8 mouse cellular contexts compared by ENCODE assay signal in the genomic region with DNA sequence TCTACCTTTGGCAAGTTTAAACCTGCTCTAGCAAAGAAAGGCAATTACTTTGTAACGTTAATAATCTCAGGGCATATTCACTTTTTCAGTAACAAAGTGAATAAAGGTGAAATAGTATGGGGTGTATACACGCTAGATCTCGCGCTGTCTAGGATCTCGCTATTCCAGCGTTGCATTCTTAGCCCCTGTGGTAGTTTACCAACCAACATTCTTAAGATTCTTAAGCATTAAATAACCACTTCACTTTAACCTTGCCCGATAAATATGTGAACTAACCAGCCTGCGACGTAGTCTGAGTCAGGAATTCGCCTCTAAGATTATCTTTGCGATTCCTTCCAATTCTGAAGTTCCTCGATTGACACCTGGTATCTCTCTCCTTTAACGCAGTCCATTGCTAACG. TPM values are rescaled to one million over a fixed set of nuclear protein-coding genes. Genes with fewer than 3 reads are reported as not detected.
A peak's percentile ranks its signal among the peaks of the same experiment; 100 is the strongest.
DNase-seq lines count a peak whose midpoint lies in the region; ATAC-seq and TF ChIP-seq lines count a peak whose summit lies in the region.

No protein-coding gene starts in this region.

- peak overlapping the region; percentile 93 for H3K27ac ChIP-seq in intestine, postnatal 0 days (ENCODE audit: low read depth, low read length)
- H3K27ac ChIP-seq in neural tube, embryonic 14.5 days (ENCODE audit: low read depth, low read length), result no peak overlapping the region

- H3K4me1 ChIP-seq in lung, adult 2 months (ENCODE audit: control insufficient read depth, insufficient read depth, low read length), result no peaks in the 10 kb centered on the region
- H3K4me1 ChIP-seq in intestine, postnatal 0 days (replicated peaks; ENCODE audit: control insufficient read depth, insufficient read depth, low read length), result peaks cover 5% of the 10 kb centered on the region; the same call in 1 of the 2 replicates
- peaks cover 9% of the 10 kb centered on the region; the same call in 1 of the 2 replicates for H3K4me1 ChIP-seq in neural tube, embryonic 14.5 days (ENCODE audit: control insufficient read depth, insufficient read depth, low read length)

- H3K4me2 ChIP-seq in intestine, postnatal 0 days (replicated peaks; ENCODE audit: low read depth), result peak overlapping the region; percentile 95
- peak overlapping the region; percentile 95 for H3K4me2 ChIP-seq in neural tube, embryonic 14.5 days (ENCODE audit: low read depth, low read length)

- no peaks in the 10 kb centered on the region for H3K36me3 ChIP-seq in intestine, postnatal 0 days (ENCODE audit: control insufficient read depth, insufficient read depth)
- no peaks in the 10 kb centered on the region for H3K36me3 ChIP-seq in neural tube, embryonic 14.5 days (ENCODE audit: control insufficient read depth, insufficient read depth, low read length)

- 2% methylated on average over 14 of the region's 14 CpGs for WGBS in lung, adult 2 months
- WGBS in intestine, postnatal 0 days, result under 1% methylated on average over 14 of the region's 14 CpGs
- 2% methylated on average over 14 of the region's 14 CpGs for WGBS in neural tube, embryonic 14.5 days

- peak overlapping the region; percentile 81 for H3K4me3 ChIP-seq in lung, adult 2 months (replicated peaks; ENCODE audit: extremely low read depth, low read depth, low read length)
- H3K4me3 ChIP-seq in intestine, postnatal 0 days (ENCODE audit: low read depth, low read length), result peak overlapping the region; percentile 84
- peak overlapping the region; percentile 77 for H3K4me3 ChIP-seq in neural tube, embryonic 14.5 days (ENCODE audit: low read depth, low read length)

- peak overlapping the region; percentile 88 for H3K9ac ChIP-seq in intestine, postnatal 0 days (ENCODE audit: low read depth, low read length)
- peak overlapping the region; percentile 30; the same call in 1 of the 2 replicates for H3K9ac ChIP-seq in neural tube, embryonic 14.5 days (replicated peaks; ENCODE audit: low read depth, low read length)

- DNase-seq in lung, adult 2 months, result no peak
- no peak for DNase-seq in lung, adult 18-20 months
- peak; percentile 60 for DNase-seq in embryo, embryonic 10.5 days (ENCODE audit: low spot score)
- no peak for DNase-seq in frontal cortex, postnatal 25 days (ENCODE audit: low spot score in 2 of 2)
- DNase-seq in layer of hippocampus, postnatal 25 days (ENCODE audit: extremely low spot score in 1 of 2, low spot score in 1 of 2), result no peak
- DNase-seq in adrenal gland, postnatal 36 days, result no peak

- no peak for TF ChIP-seq POLR2A in lung, adult 2 months (IDR thresholded peaks at IDR 0.05; ENCODE audit: borderline replicate concordance, extremely low read depth, low read depth, low read length)

- no peaks in the 10 kb centered on the region for H3K27me3 ChIP-seq in intestine, postnatal 0 days (replicated peaks; ENCODE audit: control insufficient read depth, insufficient read depth, low read length)
- H3K27me3 ChIP-seq in neural tube, embryonic 14.5 days (ENCODE audit: control insufficient read depth, insufficient read depth, low read length), result no peaks in the 10 kb centered on the region

- ATAC-seq in intestine, postnatal 0 days, result no peak
- no peak for ATAC-seq in neural tube, embryonic 14.5 days (ENCODE audit: low read depth)

- no peak for TF ChIP-seq CTCF in lung, adult 2 months (IDR thresholded peaks at IDR 0.05; ENCODE audit: insufficient read depth, low read length)
- TF ChIP-seq CTCF in intestine, postnatal 0 days (IDR thresholded peaks at IDR 0.05; ENCODE audit: low read depth), result no peak

- no peaks in the 10 kb centered on the region for H3K9me3 ChIP-seq in intestine, postnatal 0 days (ENCODE audit: control insufficient read depth)
- no peaks in the 10 kb centered on the region for H3K9me3 ChIP-seq in neural tube, embryonic 14.5 days (ENCODE audit: control insufficient read depth, low read length)

RNA-seq across cellular contexts. Expression of a gene that starts 1.1 kb away (rescaled TPM):
- 15.4 and 20.5 TPM in 2 replicates for polyA plus RNA-seq in lung, adult 2 months (2012; rRNA removed)
- polyA plus RNA-seq in intestine, postnatal 0 days (2015; fragmentation: Nextera tagmentation; extraction: Ambion mirVana), result 3.3 and 3.6 TPM in 2 replicates
- polyA plus RNA-seq in neural tube, embryonic 14.5 days (2014; fragmentation: Nextera tagmentation; extraction: Ambion mirVana), result 9.3 and 11.0 TPM in 2 replicates
- total RNA-seq in layer of hippocampus, postnatal 25 days (2021), result 10 to 100 TPM; 29.8 to 31.0 TPM
- 10 to 100 TPM; 48.4 to 52.9 TPM for total RNA-seq in adrenal gland, postnatal 36 days (2021)

RNA-seq across cellular contexts. Expression of a gene that starts 44.0 kb away (rescaled TPM):
- 0.01 and 0.04 TPM in 2 replicates for polyA plus RNA-seq in lung, adult 2 months (2012; rRNA removed)
- 0.18 TPM in 2 replicates for polyA plus RNA-seq in intestine, postnatal 0 days (2015; fragmentation: Nextera tagmentation; extraction: Ambion mirVana)
- polyA plus RNA-seq in neural tube, embryonic 14.5 days (2014; fragmentation: Nextera tagmentation; extraction: Ambion mirVana), result 31.6 and 34.5 TPM in 2 replicates
- 100 to 1,000 TPM; 202 to 207 TPM for total RNA-seq in layer of hippocampus, postnatal 25 days (2021)
- under 1 TPM; 0.23 to 0.40 TPM for total RNA-seq in adrenal gland, postnatal 36 days (2021)

Comparison
In these comparisons a context has a peak if more than half of its experiments do, and no peak if none do; other contexts are left out.
1. RNA of a gene that starts 44.0 kb away (polyA plus RNA-seq): 31.6 to 34.5 TPM in neural tube, embryonic 14.5 days; 0.18 TPM in intestine, postnatal 0 days and 0.01 to 0.04 TPM in lung, adult 2 months; every median in the first group is over 10 times any median in the second.
2. Peak in every context shown above with its lines, with median percentiles within 50 percentile points of each other: H3K4me3 ChIP-seq.